Mouse (Mus musculus) neural tube, embryonic 12.5 days (tissue): Measurements from ENCODE around the gene Gm13040. TPM values are rescaled to one million over a fixed set of nuclear protein-coding genes. Genes with fewer than 3 reads are reported as not detected.
"Not testable (repeated sequence)": the region's sequence is repeated elsewhere in the genome, so short reads cannot be mapped to it uniquely, and the experiment has no call there.

Experiments
- ATAC-seq: fragments of 200-750 bp; cut with Nextera tagmentation; 2 replicates; pipeline ENCODE4 v1.8.0; 2017; ENCODE audit warnings: low read depth, mild to moderate bottlenecking, moderate TSS enrichment, moderate library complexity; ENCODE audit not compliant: low FRiP score
- H3K27ac ChIP-seq: fragments of 300-500 bp; sonication (generic); 2 replicates; pipeline ENCODE4 v1.5.1; 2016
- H3K27me3 ChIP-seq: fragments of 300-500 bp; sonication (generic); replicated peaks from 2 replicates; pipeline ENCODE4 v1.6.1; 2016; ENCODE audit warnings: mild to moderate bottlenecking
- H3K36me3 ChIP-seq: fragments of 300-500 bp; sonication (generic); 2 replicates; pipeline ENCODE4 v1.6.1; 2016; ENCODE audit warnings: mild to moderate bottlenecking
- H3K4me1 ChIP-seq: fragments of 300-500 bp; sonication (generic); 2 replicates; pipeline ENCODE4 v1.6.1; 2016
- H3K4me2 ChIP-seq: fragments of 300-500 bp; sonication (generic); replicated peaks from 2 replicates; pipeline ENCODE4 v1.6.1; 2016; ENCODE audit warnings: mild to moderate bottlenecking
- H3K4me3 ChIP-seq: fragments of 300-500 bp; sonication (generic); 2 replicates; pipeline ENCODE4 v1.5.1; 2016
- H3K9ac ChIP-seq: fragments of 300-500 bp; sonication (generic); 2 replicates; pipeline ENCODE4 v1.6.1; 2016; ENCODE audit warnings: mild to moderate bottlenecking
- H3K9me3 ChIP-seq: fragments of 300-500 bp; sonication (generic); 2 replicates; pipeline ENCODE4 v1.6.1; 2016; ENCODE audit warnings: mild to moderate bottlenecking
- WGBS: fragments of 180-500 bp; shearing (Covaris S2); methylation state at CpG from one replicate; pipeline ENCODE4 v1.1.7; 2016; 5-methylcytosine and 5-hydroxymethylcytosine counted together
- polyA plus RNA-seq: library from polyadenylated mRNA; unstranded; fragments of >200 nt; fragmentation: Nextera tagmentation; extraction: Ambion mirVana; gene quantifications from 2 replicates; pipeline ENCODE4 v1.2.1, GENCODE M21; 2016

Gm13040 gene
- not detected in 2 replicates for polyA plus RNA-seq

- not testable (repeated sequence) for H3K27me3 ChIP-seq, H3K27ac ChIP-seq, H3K36me3 ChIP-seq, H3K9ac ChIP-seq, H3K4me1 ChIP-seq, H3K4me2 ChIP-seq, H3K4me3 ChIP-seq, ATAC-seq, H3K9me3 ChIP-seq
- no CpG with 5 or more reads among the region's 3 CpGs for WGBS
These were observed at the start of gene Gm13040 for GRCm38 (mm10) chr4:143535654-143536053. TSS of gene Gm13040 (plus strand) at chr4:143535954.

GRCm38 (mm10) chr4:143511043-143511442 lies 24.7 kb upstream of the Gm13040 start, which contains the start of gene Gm13043:
TSS of gene Gm13043 (plus strand) at chr4:143511343.
- H3K9me3 ChIP-seq: no peaks in the 10 kb centered on the region
- WGBS: 85% methylated on average over 3 of the region's 3 CpGs
- H3K4me3 ChIP-seq: no peak within 1 kb of the TSS
- no peaks in the 10 kb centered on the region for H3K4me1 ChIP-seq
- H3K27ac ChIP-seq: no peak within 1 kb of the TSS
- no peaks in the 10 kb centered on the region for H3K36me3 ChIP-seq
- no peak within 1 kb of the TSS for H3K4me2 ChIP-seq
- no peak within 1 kb of the TSS for H3K9ac ChIP-seq
- ATAC-seq: no peak
- no peaks in the 10 kb centered on the region for H3K27me3 ChIP-seq

GRCm38 (mm10) chr4:143551400-143551799 lies 15.6 kb downstream of the Gm13040 start, which contains the start of the genes BC080695 and Gm13057:
TSS of gene BC080695 (plus strand) at chr4:143551700.
TSS of gene Gm13057 (plus strand) at chr4:143551709.
- H3K27ac ChIP-seq, H3K27me3 ChIP-seq, H3K36me3 ChIP-seq, H3K4me1 ChIP-seq, H3K9ac ChIP-seq, H3K9me3 ChIP-seq, H3K4me3 ChIP-seq, H3K4me2 ChIP-seq, ATAC-seq: not testable (repeated sequence)
- WGBS: no CpG with 5 or more reads among the region's 3 CpGs

Other genes with a start within 250 kb of the Gm13040 start
- gene Pdpn, start 236.4 kb upstream of the Gm13040 start, polyA plus RNA-seq: 116 and 121 TPM in 2 replicates
- gene Lrrc38, start 186.2 kb upstream of the Gm13040 start, polyA plus RNA-seq: 0.79 and 0.86 TPM in 2 replicates
- not detected in 2 replicates for gene Pramel1, start 141.5 kb upstream of the Gm13040 start, polyA plus RNA-seq
- gene Pramef8, start 123.5 kb upstream of the Gm13040 start, polyA plus RNA-seq: 21.3 and 23.0 TPM in 2 replicates
- not detected in 2 replicates for gene Oog4, start 85.6 kb upstream of the Gm13040 start, polyA plus RNA-seq
- gene Gm13043, start 24.6 kb upstream of the Gm13040 start, polyA plus RNA-seq: not detected in 2 replicates
- gene BC080695, start 15.7 kb downstream of the Gm13040 start, polyA plus RNA-seq: not detected in 2 replicates
- not detected in 2 replicates for gene Gm13057, start 15.8 kb downstream of the Gm13040 start, polyA plus RNA-seq
- not detected in 2 replicates for gene Gm13083, start 79.0 kb downstream of the Gm13040 start, polyA plus RNA-seq
- not detected in 2 replicates for gene Gm13088, start 121.3 kb downstream of the Gm13040 start, polyA plus RNA-seq
- not detected in 2 replicates for gene Gm13089, start 166.8 kb downstream of the Gm13040 start, polyA plus RNA-seq
- gene Gm13078, start 183.5 kb downstream of the Gm13040 start, polyA plus RNA-seq: not detected in 2 replicates